Mouse (Mus musculus) urinary bladder, postnatal 25 days (tissue): ENCODE measurements around the gene Ndufa13.

Source experiments
- DNase-seq: peaks from one replicate; pipeline ENCODE4 v3.0.0; 2022; ENCODE audit warnings: low spot score

Gene Ndufa13

GRCm38 (mm10) chr8:69879678-69880077 is 22.7 kb downstream of the Ndufa13 start:
- no peak for DNase-seq

GRCm38 (mm10) chr8:69877992-69878391 is 24.4 kb downstream of the Ndufa13 start:
- no peak for DNase-seq

- no peak for DNase-seq
Observed at GRCm38 (mm10) chr8:69877396-69877795, 25.0 kb downstream of the Ndufa13 start.

DNA sequence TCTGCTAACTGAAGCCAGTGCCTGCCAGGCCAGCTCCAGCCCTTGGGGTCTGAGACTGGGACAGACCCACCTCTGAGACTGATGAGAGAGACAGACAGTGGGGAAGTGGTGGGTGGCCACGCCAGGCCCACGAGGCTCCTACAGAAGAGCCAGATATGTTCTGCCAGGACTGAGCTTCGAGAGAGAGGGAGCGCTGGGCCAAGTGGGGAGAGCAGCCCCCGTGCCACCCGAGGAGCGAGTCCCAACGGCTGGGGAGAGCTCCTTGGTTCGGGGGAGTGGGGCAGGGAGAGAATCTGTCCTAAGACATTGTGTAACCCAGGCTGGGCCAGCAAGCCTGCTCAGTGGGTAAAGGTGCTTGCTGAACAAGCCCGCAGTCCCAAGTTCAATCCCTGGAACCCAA is 25.4 kb downstream of the Ndufa13 start:
- no peak for DNase-seq

GRCm38 (mm10) chr8:69876097-69876496 is 26.3 kb downstream of the Ndufa13 start:
- no peak for DNase-seq

- no peak for DNase-seq
Observed at GRCm38 (mm10) chr8:69874654-69875053, 27.7 kb downstream of the Ndufa13 start.

DNA sequence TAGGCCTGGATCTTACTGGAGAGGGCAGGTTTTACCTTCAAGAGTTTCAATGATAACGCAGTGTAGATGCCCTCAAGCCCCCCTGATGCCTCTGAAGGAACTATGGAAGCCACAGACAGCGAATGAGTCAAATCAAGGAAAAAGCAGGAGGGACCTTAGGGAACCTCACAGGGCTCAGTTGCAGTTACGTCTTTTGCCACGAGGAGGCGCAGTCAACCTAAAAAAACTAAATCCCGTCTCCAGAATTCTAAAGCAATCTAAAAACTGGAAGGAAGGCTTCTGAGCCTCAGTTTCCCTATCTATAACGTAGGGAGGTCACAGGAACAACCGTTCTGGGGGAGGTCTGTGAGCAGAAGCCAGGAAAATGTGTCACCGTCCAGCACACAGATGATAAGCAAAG is 28.2 kb downstream of the Ndufa13 start:
- DNase-seq = peak; percentile 66

GRCm38 (mm10) chr8:69870907-69871306 is 31.5 kb downstream of the Ndufa13 start:
- DNase-seq = no peak

DNA sequence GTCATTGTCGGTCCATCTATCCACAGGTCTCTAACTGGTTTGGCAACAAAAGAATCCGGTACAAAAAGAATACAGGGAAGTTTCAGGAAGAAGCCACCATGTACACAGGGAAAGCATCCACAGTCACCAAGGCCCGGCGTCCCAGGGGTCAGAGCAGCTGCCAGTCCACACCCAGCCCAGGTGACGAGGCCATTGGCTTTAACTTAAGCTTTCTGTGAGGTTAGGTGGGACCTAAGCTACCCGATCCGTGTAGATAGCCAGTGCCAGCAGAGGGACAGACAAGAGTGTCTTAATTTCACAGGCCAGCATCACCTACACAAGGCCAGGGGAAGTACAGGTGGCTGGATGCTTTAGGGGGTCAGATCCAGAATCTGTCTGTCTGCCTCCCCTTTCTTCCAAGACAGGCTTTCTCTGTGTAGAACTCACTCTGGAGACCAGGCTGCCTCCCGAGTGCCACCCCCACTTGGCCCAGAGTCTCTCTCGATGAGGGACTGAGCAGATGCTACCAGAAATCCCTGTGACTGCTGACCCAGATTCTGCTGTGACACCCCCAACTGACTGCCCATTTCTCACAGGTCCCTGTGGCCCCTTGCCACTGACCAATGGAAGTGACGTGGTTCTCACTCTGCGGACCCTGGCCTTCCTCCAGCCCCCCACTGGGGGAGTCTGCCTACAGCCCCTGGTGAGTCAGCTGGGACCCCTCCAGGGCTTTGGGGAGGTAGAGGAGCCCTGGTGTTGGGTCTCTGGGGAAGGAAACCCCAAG is 32.2 kb downstream of the Ndufa13 start:
- no peak for DNase-seq

DNA sequence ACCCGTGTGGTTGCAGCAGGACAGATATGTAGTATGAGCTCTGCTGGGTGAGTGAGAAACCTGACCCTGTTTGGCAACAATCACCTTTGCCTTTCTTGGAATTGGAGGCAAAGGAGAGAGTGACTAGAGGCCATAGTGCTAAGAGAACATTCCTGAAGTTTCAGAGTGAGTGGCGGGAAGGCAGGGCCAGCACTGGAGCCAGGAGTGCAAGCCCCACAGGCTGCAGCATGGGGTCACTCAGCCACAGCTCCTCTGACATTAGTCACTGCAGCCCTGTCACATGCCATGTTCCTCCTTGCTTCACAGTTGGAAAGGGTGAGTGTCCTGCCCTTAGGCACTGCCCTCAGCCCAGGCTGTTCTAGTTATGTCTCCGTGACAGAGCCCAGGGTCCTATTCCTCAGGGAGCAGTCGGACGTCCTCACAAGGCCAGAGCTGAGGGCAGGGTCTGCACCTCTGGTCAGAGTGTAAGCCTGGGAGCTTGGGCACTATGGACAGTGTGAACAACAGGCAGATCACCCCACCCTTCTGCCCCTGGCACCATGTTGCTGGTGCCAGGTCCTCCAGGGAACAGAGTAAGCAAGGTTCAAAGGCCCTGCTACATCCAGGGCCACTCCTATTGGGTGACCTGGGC is 34.5 kb downstream of the Ndufa13 start:
- no peak for DNase-seq

- DNase-seq = no peak
Observed at GRCm38 (mm10) chr8:69864180-69864579, 38.2 kb downstream of the Ndufa13 start.

DNA sequence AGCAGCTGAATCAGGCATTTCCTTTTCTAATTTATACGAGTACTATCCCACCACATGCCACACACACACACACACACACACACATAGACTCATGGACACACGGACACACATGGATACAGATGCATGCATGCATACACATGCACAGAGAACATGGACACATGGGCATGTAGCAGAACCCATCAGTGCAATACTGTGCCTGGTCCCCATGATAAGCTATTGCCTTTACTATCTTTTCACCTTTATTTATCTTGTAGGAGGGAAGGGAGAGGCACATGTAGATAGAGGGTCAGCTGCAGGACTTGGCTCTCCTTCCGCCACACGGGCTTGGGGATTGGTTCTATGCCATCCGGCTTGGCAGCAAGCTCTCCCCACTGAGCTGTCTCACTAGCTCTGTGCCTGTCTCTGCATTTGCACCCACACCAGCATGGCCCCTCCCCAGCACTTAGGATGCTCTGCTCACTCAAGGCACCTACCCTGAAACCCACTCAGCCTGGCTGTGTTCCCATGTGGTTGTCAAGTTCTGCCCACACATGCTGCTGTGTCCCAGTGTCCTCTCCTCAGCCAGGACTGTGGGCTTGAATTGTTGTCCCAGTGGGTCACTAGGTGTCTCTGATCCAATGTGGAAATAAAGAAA is 38.9 kb downstream of the Ndufa13 start:
- no peak for DNase-seq

DNA sequence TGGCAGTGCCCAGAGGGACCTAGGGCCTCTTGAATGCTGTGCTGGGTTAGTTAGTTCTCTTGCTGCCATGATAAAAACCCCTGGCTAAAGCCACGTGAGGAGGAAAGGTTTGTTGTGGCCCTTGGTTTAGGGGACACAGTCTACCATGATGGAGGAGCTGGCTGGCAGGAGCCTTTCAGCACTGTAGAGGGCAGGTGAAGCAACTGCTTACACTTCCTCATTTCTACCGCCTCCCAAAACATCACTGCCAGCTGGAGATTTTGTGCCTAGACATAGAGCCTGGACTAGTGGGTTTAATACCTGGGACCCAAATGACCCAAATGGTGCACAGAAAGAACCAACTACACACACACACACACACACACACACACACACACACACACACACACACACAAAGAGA is 41.1 kb downstream of the Ndufa13 start:
- no peak for DNase-seq

DNA sequence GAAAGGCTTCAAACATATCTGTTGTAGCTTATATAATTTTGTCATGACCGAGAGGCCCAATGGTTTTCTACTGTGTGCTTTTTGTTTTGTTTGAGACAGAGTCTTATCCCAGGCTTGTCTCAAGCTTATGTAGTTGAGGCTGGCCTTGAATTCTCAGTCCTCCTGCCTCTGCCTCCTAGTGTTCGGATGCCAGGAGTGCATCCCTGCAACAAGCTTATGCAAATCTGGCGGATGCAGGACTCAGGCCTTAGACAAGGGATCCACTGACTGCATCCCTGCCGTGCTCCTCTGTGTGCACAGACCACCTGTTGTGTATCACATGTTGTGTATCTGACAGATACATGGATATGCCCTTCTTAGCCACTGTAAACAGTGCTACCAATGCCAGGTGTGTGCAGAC is 41.6 kb downstream of the Ndufa13 start:
- DNase-seq = no peak

GRCm38 (mm10) chr8:69853869-69854268 is 48.5 kb downstream of the Ndufa13 start:
- no peak for DNase-seq

DNA sequence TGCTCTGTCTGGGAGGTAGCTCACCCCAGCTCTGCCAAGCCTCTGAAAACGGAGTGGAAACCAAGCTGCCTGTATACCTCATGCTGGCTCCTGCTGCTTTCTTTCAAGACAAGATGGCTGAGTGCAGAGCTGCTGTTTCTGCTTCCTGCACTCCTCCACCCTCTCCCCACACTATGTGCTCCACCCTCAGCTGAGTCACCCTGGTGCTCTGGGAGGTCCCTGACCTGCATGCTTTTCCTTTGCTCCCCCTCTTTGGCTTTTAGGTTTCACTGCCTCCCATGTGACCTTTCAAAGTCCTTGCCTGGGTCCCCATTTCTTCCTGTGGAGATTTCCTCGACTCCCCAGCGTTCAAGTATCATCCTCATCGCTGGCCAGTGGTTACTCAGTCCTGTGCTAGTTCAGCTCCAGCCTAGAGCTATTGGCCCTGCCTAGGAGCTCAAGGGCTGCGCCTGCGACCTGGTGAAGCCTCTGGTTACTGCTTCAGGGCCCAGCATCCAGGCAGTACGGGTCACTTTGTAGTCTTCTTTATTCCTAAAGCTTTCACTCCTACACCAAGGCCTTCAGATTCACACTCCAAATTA is 51.3 kb downstream of the Ndufa13 start:
- no peak for DNase-seq

- DNase-seq = no peak
Observed at GRCm38 (mm10) chr8:69849899-69850298, 52.5 kb downstream of the Ndufa13 start.

- DNase-seq = peak; percentile 51
Observed at GRCm38 (mm10) chr8:69848951-69849350, 53.4 kb downstream of the Ndufa13 start.

DNA sequence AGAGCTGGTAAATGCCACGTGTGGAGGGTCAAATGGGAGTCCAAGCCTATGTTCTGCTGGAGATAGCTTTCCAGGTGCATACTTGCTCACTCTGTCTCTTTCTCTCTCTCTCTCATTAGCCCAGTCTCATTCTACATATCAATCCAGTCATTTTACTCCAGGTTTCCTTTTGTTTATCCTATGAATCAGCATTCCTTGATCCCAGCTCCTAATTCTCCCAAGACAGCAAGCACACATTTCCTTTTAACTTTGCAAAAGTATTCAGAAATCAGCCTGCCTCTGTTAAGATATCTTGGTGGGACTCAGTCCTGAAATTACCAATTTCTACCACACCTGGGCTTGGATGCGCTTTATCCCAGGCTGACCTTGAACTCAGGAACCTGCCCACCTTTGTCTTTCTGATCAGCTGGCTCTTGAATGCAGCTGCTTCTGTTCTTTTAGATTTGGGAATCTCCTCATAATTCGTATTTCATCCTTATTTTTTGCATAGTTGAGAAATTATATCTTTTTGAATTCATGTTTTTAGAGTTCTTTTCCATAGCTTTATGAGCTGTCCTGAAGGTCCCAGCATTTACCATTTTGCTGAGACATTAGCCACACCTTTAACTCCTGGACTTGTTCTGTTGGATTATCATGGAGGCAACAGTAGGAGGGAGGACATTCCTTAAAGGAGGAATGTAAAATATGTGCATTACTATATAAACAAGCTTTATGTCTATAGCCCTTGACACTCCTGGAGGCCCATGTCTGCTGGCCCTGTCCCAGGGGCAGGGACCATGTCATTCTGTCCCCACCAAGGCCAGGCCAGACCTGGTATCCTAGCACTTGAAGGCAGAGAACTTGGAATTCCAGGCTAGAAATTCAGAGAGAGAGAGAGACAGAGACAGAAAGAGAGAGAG is 54.9 kb downstream of the Ndufa13 start:
- no peak for DNase-seq
